Mouse (Mus musculus): Measurements from ENCODE around the gene Rnf180. TPM values are rescaled to one million over a fixed set of nuclear protein-coding genes. Genes with fewer than 3 reads are reported as not detected.

The Rnf180 gene
- total and polyA plus RNA-seq, 3 experiments, result 0.13 to 0.66 TPM; not detected in 1

DNA sequence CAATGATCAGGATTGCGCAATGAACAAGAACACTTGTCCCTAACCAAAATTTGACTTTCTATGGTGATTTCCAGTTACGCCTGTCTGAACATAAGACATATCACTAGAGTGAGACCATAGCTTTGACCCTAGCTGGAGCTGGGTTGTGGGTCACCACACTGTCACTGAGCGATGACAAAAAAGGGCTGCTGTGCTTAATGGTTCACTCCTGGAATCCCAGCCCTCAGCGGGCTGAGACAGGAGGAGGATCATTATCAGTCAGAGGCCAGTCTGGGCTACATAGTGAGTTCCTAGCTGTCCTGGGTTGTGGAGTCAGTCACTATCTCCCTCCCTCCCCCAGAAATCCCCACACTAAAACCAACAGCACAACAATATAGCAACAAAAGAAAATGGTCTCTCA, 193.9 kb downstream of the Rnf180 start:
- Histone ChIP-seq H3K4me3 (replicated peaks in 1 of 3; ENCODE audit: low read depth in 2 of 3, low read length in 2 of 3, poor library complexity in 1 of 3) (no peak overlapping the region), H3K79me2 (replicated peaks; ENCODE audit: control insufficient read depth, extremely low read depth, insufficient read depth, poor library complexity, severe bottlenecking) (no peaks in the 10 kb centered on the region), H3K27me3 (replicated peaks) (no peaks in the 10 kb centered on the region), H3K4me1 (ENCODE audit: control insufficient read depth in 1 of 2, insufficient read depth in 2 of 2) (no peaks in the 10 kb centered on the region), H3K9me3 (replicated peaks; ENCODE audit: low read length) (no peaks in the 10 kb centered on the region), H3K4me2 (ENCODE audit: insufficient read depth, low read depth, poor library complexity, severe bottlenecking) (no peak overlapping the region), H3K36me3 (replicated peaks in 1 of 2; ENCODE audit: control insufficient read depth in 1 of 2, insufficient read depth in 1 of 2, low read length in 1 of 2) (no peaks in the 10 kb centered on the region), H3K27ac (ENCODE audit: insufficient read depth, low read depth) (no peak overlapping the region), H3K9ac (ENCODE audit: insufficient read depth, low read depth) (no peak overlapping the region)
- TF ChIP-seq ZMIZ1 (IDR thresholded peaks at IDR 0.05; ENCODE audit: low read depth, low read length) (no peak), MAFK (IDR thresholded peaks at IDR 0.05; ENCODE audit: insufficient replicate concordance, low read length) (no peak), POLR2A (IDR thresholded peaks at IDR 0.05; ENCODE audit: low read depth, low read length) (no peak), USF1 (IDR thresholded peaks at IDR 0.05; ENCODE audit: low read depth, low read length) (no peak), SMC3 (IDR thresholded peaks at IDR 0.05; ENCODE audit: low read depth, low read length) (no peak), JUN (IDR thresholded peaks at IDR 0.05; ENCODE audit: insufficient read depth, low read depth, low read length) (no peak), NRF1 (IDR thresholded peaks at IDR 0.05; ENCODE audit: low read depth, low read length) (no peak), ETS1 (conservative IDR thresholded peaks at IDR 0.05; ENCODE audit: low read depth, low read length) (no peak), TCF12 (IDR thresholded peaks at IDR 0.05; ENCODE audit: low read depth, low read length) (no peak), ZKSCAN1 (IDR thresholded peaks at IDR 0.05; ENCODE audit: borderline replicate concordance, low read depth, low read length) (no peak), E2F4 (IDR thresholded peaks at IDR 0.05; ENCODE audit: insufficient replicate concordance, low read depth, low read length) (no peak), EP300 (IDR thresholded peaks at IDR 0.05; ENCODE audit: low read length) (no peak)
- no peak for DNase-seq (ENCODE audit: extremely low read depth)
- dilution Hi-C loops (cut with MboI; ENCODE audit: extremely low pct_ligation_motif_present, extremely low pct_unique_long_range_greater_than_20kb, low sequenced_read_pairs) (no loop called here), in situ Hi-C loops (cut with MboI; ENCODE audit: low pct_ligation_motif_present, low pct_unique_long_range_greater_than_20kb, low sequenced_read_pairs) (no loop called here)

DNA sequence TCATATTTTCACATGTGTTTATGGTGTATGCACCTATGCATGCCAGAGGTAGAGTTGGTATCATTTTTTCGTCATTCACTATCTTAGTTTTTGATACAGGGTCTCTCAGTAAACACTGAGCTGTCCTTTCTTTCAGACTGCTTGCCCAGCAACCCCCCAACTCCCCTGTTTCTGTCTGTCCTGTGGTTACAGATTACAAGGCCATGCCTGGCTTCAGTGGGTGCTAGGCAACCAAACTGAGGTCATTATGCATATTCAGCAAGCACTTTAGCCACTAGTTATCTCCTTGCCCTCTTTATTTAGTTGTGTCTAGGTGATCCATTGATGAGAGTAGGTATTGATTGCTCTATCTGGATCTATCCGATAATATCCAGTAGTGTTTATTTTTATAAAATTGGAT, 198.3 kb downstream of the Rnf180 start:
- in situ Hi-C loops (cut with MboI; ENCODE audit: low pct_ligation_motif_present, low pct_unique_long_range_greater_than_20kb, low sequenced_read_pairs), result no loop called here

More for the DNA sequence above, 198.3 kb downstream of the Rnf180 start:
- no peaks in the 10 kb centered on the region for H3K27me3 ChIP-seq (replicated peaks)
- no peak overlapping the region for H3K27ac ChIP-seq (ENCODE audit: insufficient read depth, low read depth)
- dilution Hi-C loops (cut with MboI; ENCODE audit: extremely low pct_ligation_motif_present, extremely low pct_unique_long_range_greater_than_20kb, low sequenced_read_pairs), result no loop called here
- H3K9ac ChIP-seq (ENCODE audit: insufficient read depth, low read depth), result no peak overlapping the region
- no peaks in the 10 kb centered on the region for H3K79me2 ChIP-seq (replicated peaks; ENCODE audit: control insufficient read depth, extremely low read depth, insufficient read depth, poor library complexity, severe bottlenecking)
- H3K9me3 ChIP-seq (replicated peaks; ENCODE audit: low read length), result no peaks in the 10 kb centered on the region
- TF ChIP-seq ZNF384 (IDR thresholded peaks at IDR 0.05; ENCODE audit: low read depth, low read length) (no peak), HCFC1 (IDR thresholded peaks at IDR 0.05; ENCODE audit: low read depth, low read length) (no peak), CHD2 (IDR thresholded peaks at IDR 0.05; ENCODE audit: low read length) (no peak), RCOR1 (conservative IDR thresholded peaks at IDR 0.05; ENCODE audit: low read depth, low read length) (no peak), POLR2AphosphoS2 (IDR thresholded peaks at IDR 0.05; ENCODE audit: low read depth, low read length) (no peak), ELF1 (IDR thresholded peaks at IDR 0.05; ENCODE audit: low read depth, low read length) (no peak), ZKSCAN1 (IDR thresholded peaks at IDR 0.05; ENCODE audit: borderline replicate concordance, low read depth, low read length) (no peak), CTCF (conservative IDR thresholded peaks at IDR 0.05 in 1 of 2, IDR thresholded peaks at IDR 0.05 in 1 of 2; ENCODE audit: low read depth in 2 of 2, low read length in 2 of 2) (no peak)
- H3K4me2 ChIP-seq (ENCODE audit: insufficient read depth, low read depth, poor library complexity, severe bottlenecking), result no peak overlapping the region
- H3K36me3 ChIP-seq (replicated peaks in 1 of 2; ENCODE audit: control insufficient read depth in 1 of 2, insufficient read depth in 1 of 2, low read length in 1 of 2), result no peaks in the 10 kb centered on the region
- no peak for DNase-seq (ENCODE audit: extremely low read depth)
- H3K4me3 ChIP-seq (replicated peaks in 1 of 3; ENCODE audit: low read depth in 2 of 3, low read length in 2 of 3, poor library complexity in 1 of 3), result no peak overlapping the region
- no peaks in the 10 kb centered on the region for H3K4me1 ChIP-seq (ENCODE audit: control insufficient read depth in 1 of 2, insufficient read depth in 2 of 2)
